Mouse (Mus musculus): ENCODE results near the gene Fam213b. TPM values are rescaled to one million over a fixed set of nuclear protein-coding genes. Genes with fewer than 3 reads are reported as not detected.

The Fam213b gene
- total RNA-seq, 2 experiments from 2014 or later = 40.4 to 45.9 TPM

Other genes with a start within 250 kb of the Fam213b start
- not detected for gene Actrt2, start 231.3 kb downstream of the Fam213b start, total RNA-seq (2021)
- 1 to 10 TPM; 2.1 to 2.7 TPM for gene Ttc34, start 61.7 kb downstream of the Fam213b start, total RNA-seq (2021)
- under 1 TPM; 0.15 to 0.40 TPM for gene Mmel1, start 29.6 kb downstream of the Fam213b start, total RNA-seq (2021)
- gene Tnfrsf14, start 29.4 kb upstream of the Fam213b start, total RNA-seq (2021) = 1 to 10 TPM in 1 of 2 experiments, under 1 TPM in 1; 0.60 to 1.1 TPM
- gene Hes5, start 61.8 kb upstream of the Fam213b start, total RNA-seq (2021) = 10 to 100 TPM; 17.6 to 28.1 TPM
- gene Pank4, start 65.0 kb upstream of the Fam213b start, total RNA-seq (2021) = 10 to 100 TPM; 40.6 to 40.8 TPM
- 10 to 100 TPM; 96.6 to 96.9 TPM for gene Plch2, start 157.6 kb upstream of the Fam213b start, total RNA-seq (2021)
- gene Pex10, start 167.9 kb upstream of the Fam213b start, total RNA-seq (2021) = 10 to 100 TPM; 21.8 to 24.0 TPM
- 10 to 100 TPM; 65.6 to 68.8 TPM for gene Rer1, start 187.2 kb upstream of the Fam213b start, total RNA-seq (2021)
- 10 to 100 TPM; 11.6 to 12.6 TPM for gene Morn1, start 187.4 kb upstream of the Fam213b start, total RNA-seq (2021)

Data from layer of hippocampus, postnatal 36 days (tissue).